Mouse (Mus musculus): ENCODE measurements around the gene 1110051M20Rik.

DNA sequence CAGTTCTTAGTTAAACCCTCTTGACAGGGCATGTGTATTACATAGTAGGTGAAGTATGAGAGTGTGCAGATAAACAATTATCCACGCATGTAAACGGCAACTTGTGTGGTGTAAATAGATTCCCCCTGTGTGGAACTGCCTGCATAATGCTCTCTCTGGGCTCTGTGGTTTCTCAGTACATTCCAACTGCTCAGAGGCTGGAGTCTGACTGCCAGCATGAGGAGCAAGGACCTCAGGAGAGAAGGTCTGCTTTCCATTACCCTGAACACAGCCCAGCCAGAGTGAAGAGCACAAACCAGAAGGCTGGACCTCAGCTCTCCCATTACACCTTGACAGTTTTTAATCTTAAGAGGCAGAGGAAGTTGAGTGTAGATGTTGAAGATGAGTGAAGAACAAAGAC is 33.0 kb downstream of the 1110051M20Rik start:
- no peak for TF ChIP-seq POLR2A (IDR thresholded peaks at IDR 0.05; ENCODE audit: borderline replicate concordance, extremely low read depth, low read depth, low read length)
- no peak for TF ChIP-seq CTCF (IDR thresholded peaks at IDR 0.05; ENCODE audit: insufficient read depth, low read length)
